Comparison of ENCODE assay signal across 8 mouse cellular contexts in the genomic region with DNA sequence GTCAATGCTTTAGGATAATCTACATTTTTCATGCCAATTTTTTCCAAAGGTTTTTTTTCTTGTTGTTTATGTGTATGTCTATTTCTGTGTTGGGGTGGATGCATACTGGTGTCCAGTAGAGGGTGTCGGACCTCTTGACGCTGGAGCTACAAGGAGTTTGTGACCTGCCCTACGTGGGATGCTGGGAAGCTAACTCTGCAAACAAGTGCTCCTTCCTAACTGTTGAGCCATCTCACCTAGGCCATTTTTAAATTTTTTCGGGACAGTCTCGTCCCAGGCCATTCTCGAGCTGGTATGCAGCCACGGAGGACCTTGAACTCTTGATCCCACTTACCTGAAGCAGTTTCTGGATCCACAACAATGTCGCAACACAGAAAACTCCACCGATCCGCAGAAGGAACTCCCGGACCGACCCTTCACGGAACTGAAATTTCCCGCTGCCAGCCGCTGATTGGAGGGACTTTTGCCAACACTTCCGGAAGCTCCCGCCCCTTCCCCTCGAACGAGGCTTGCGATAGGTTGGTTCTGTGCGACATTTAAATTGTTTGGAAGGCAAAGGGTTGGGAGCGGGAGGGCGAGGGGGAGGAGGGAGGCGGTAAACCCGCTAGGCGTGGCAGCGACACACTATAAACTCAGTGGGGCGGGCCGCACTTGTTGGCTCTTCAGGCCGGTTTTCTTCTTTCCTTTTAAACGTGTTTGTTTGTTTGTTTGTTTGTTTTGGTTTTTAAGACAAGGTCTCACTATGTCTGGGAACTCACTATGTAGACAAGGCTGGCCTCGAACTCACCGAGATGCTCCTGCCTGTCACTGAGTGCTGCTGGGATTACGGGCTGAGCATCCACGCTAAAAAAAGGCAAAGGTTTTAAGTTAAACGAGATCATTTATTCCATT. TPM values are rescaled to one million over a fixed set of nuclear protein-coding genes. Genes with fewer than 3 reads are reported as not detected.
DNase-seq lines count a peak whose midpoint lies in the region; ATAC-seq lines count a peak whose summit lies in the region.

Gene Dlgap5 (minus strand): TSS at position 633 of the 891 bp plus-strand sequence.

- intact Hi-C loops in left cerebral cortex, postnatal 14 days (cut with DNase I): no loop called here

- H3K27me3 ChIP-seq in intestine, embryonic 14.5 days (replicated peaks; ENCODE audit: control insufficient read depth, insufficient read depth, low read length): no peaks in the 10 kb centered on the region

- peak; percentile 93 for ATAC-seq in intestine, embryonic 14.5 days (replicated peaks; ENCODE audit: low FRiP score, low TSS enrichment, low read depth)

- peak within 1 kb of the TSS; percentile 77 for H3K4me2 ChIP-seq in intestine, embryonic 14.5 days (ENCODE audit: low read length)

- peak within 1 kb of the TSS; percentile 61 for H3K4me3 ChIP-seq in intestine, embryonic 14.5 days (ENCODE audit: low read depth, low read length)

- no peaks in the 10 kb centered on the region for H3K9me3 ChIP-seq in intestine, embryonic 14.5 days (ENCODE audit: control insufficient read depth, low read length)

- H3K9ac ChIP-seq in intestine, embryonic 14.5 days (ENCODE audit: low read length): peak within 1 kb of the TSS; percentile 49

- DNase-seq in adrenal gland, adult 18-20 months (ENCODE audit: low spot score in 2 of 2): peak; percentile 81 to 85
- DNase-seq in embryo, embryonic 11 days: peak; percentile 97
- DNase-seq in gastrocnemius, postnatal 25 days: peak; percentile 90
- peak; percentile 96 for DNase-seq in intestine, embryonic 14.5 days (ENCODE audit: low spot score)
- peak; percentile 92 for DNase-seq in left cerebral cortex, postnatal 14 days (ENCODE audit: low spot score in 2 of 2)
- peak; percentile 96 for DNase-seq in mesoderm, embryonic 11.5 days (ENCODE audit: low read depth, low spot score)
- peak; percentile 82 to 88 for DNase-seq in right cerebral cortex, postnatal 36 days (ENCODE audit: low spot score in 2 of 2)
- DNase-seq in yolk sac, embryonic 10.5 days (ENCODE audit: low spot score): peak; percentile 97

- H3K36me3 ChIP-seq in intestine, embryonic 14.5 days (ENCODE audit: control insufficient read depth, insufficient read depth, low read length): peaks cover 30% of the 10 kb centered on the region

- H3K4me1 ChIP-seq in intestine, embryonic 14.5 days (replicated peaks; ENCODE audit: control insufficient read depth, insufficient read depth, low read length): peaks cover 10% of the 10 kb centered on the region

- WGBS in intestine, embryonic 14.5 days: 1% methylated on average over 36 of the region's 36 CpGs

- H3K27ac ChIP-seq in intestine, embryonic 14.5 days (ENCODE audit: low read depth): peak within 1 kb of the TSS; percentile 45; the same call in 1 of the 2 replicates

RNA-seq across cellular contexts. Expression of gene Dlgap5, which starts in this region (rescaled TPM):
- total RNA-seq in adrenal gland, adult 18-20 months (2021): 1 to 10 TPM in 1 of 2 experiments, under 1 TPM in 1; 0.93 to 2.2 TPM
- total RNA-seq in gastrocnemius, postnatal 25 days (2021): under 1 TPM; 0.33 to 0.59 TPM
- polyA plus RNA-seq in intestine, embryonic 14.5 days (2014; fragmentation: Nextera tagmentation; extraction: Ambion mirVana): 39.5 and 49.9 TPM in 2 replicates
- 1 to 10 TPM in 1 of 2 experiments, under 1 TPM in 1; 0.85 to 1.2 TPM for total RNA-seq in left cerebral cortex, postnatal 14 days (2021)

Comparison
In these comparisons a context has a peak if more than half of its experiments do, and no peak if none do; other contexts are left out.
1. Peak in every context shown above with its lines: DNase-seq, ATAC-seq, H3K4me3 ChIP-seq and H3K27ac ChIP-seq.
2. Peak in DNase-seq in gastrocnemius, postnatal 25 days; RNA of the gene not detected or under 1 TPM.